Mouse (Mus musculus) megakaryocyte, adult 5-6 weeks (primary cell): ENCODE results near the gene Olfr1019. TPM values are rescaled to one million over a fixed set of nuclear protein-coding genes. Genes with fewer than 3 reads are reported as not detected.

Experiments used
- ATAC-seq: 2 replicates; pipeline ENCODE4 v1.8.0; 2016; ENCODE audit warnings: mild to moderate bottlenecking, inconsistent platforms; ENCODE audit not compliant: poor library complexity, severe bottlenecking
- total RNA-seq, 2 experiments: library from RNA; stranded (forward) in 1 of 2; stranded (reverse) in 1 of 2; fragments of 153-499, 151-499 nt in 1 of 2; fragments of 221-1000, 200-1000 nt in 1 of 2; gene quantifications; 2 replicates each; pipeline versions ENCODE4 v1.2.3 to v1.2.4; 2015 to 2017

Gene Olfr1019
- total RNA-seq (2015) (not detected in 2 replicates), total RNA-seq (2017) (not detected in 2 replicates)

DNA sequence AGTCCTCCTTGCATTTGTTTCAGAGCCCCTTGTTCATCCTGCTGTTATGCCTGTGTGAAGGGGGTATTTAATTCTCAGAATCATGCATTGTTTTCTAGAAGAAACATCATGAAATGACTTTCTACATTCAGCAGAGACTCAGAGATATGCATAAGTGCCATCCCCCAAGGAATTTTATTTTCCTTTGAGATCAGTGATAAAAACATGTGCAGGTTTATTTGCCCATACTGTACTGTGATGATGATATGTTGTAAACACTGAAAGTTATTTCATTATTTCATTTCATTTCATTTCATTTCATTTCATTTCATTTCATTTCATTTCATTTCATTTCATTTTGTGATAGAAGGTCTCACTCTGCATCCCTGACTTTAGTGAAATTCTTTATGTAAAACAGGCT is at the start of gene Olfr1019:
Olfr1019 (minus strand) TSS at position 101 of the 400 bp plus-strand sequence.
- no peak for ATAC-seq

DNA sequence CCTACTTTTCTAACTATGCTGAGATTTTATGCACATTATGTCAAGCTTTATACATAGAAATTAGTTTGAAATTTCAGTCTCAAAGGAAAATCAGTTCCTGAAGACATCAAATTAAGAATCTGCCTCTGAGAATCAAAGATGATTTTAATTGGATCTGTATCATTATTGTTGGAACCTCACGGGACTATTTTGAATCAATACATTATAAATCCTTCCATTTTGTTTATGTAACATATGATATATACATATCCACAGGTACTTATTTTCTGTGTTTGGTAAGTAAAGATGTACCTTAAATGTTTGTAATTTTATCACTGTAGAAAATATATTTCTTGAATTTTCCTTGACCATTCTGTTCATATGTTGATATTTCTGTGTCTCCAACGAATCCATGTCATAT is 40.1 kb upstream of the Olfr1019 start, which contains the start of gene Olfr1023:
Olfr1023 (plus strand) TSS at position 301 of the 400 bp plus-strand sequence.
- ATAC-seq: no peak

DNA sequence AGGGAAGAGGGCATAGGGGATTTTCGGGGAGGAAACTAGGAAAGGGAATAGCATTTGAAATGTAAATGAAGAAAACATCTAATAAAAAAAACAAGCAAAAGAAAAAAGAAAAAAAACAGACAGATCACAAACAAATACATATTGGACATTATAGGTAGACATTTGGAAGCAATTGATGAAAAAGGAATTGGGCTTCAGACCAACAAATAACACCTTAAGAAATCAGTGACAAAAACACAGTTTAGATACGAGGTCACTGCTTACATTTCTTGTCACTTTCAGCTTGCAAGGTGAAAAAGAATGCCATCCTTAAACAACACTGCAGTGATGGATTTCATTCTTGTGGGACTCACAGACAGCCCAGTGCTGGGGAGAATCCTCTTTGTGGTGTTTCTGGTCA is 23.0 kb upstream of the Olfr1019 start, which contains the start of gene Olfr1022:
Olfr1022 (plus strand) TSS at position 301 of the 400 bp plus-strand sequence.
- ATAC-seq: no peak

DNA sequence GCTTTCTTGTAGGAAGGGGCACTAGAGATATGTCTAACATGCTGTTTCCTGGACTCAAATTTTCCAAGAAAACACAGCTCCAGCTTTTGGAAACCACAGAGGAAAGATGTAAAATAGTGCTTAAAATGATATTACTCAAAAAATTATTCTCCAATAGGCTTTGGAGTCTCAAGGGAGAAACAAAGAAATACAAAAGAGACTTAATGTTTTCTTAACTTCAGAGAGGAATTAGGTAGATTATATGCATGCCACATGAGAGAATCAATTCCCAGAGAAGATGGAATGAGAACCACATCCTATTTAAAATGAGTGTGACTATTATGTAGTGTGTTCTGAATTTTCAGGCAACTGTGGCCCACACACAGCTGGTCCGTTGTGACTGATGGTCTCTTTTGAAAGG is 1.4 kb upstream of the Olfr1019 start, which contains the start of gene Olfr1020:
Olfr1020 (plus strand) TSS at position 301 of the 400 bp plus-strand sequence.
- no peak for ATAC-seq

DNA sequence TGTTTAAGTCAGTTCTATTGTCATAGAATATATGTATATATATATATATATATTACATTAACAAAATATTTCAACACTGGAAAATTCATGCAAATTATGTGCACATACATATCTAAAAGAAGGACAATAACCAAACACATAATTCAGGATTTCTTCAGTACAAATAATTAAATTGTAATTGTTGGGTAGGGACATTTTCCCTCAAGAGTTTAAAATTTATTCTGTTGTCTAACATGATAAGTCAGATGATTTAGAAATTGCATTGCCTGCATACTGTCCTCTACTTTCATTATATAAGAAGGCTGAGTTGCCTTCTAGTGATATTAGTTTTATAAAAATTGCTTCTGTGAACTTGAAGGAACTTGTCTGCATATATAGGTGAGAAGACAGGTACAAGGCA is 27.1 kb downstream of the Olfr1019 start, which contains the start of gene Olfr1018:
Olfr1018 (plus strand) TSS at position 301 of the 400 bp plus-strand sequence.
- no peak for ATAC-seq

DNA sequence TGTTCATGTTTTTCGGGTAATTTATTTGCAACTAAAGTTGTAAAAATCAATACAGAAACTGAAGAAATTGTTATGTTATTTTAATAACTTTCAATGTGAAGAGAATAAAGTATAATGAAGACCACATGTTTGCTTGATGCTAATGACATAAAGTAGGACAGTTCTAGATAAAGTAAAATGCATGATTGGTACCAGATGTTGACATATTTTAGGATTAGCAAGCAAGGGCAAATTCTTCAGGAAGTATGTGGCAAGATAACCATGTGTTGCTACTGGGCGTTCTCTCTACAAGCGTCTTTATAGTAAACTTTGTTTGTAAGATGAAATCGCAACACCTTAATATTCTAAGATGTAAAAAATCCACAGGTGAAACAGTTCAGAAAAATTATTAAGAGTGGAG is 40.8 kb downstream of the Olfr1019 start:
- ATAC-seq: no peak

DNA sequence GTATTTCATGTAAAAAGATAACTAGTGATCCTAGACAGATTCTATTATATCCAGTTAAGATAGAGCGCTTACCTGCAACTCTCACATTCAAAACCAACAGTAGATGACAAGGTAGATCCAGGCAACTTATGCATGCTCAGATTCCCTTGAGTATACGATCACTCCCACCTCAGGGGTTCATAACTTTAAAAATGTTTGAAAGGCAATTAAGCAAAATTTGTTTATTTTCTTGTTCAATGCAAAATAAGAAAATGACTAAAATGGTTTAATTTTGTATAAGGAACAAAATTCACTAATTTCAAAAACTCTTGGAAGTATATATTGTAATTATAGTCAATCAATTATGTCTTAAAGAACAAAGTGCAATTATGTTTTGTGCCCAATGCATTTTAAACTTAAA is 42.8 kb downstream of the Olfr1019 start, which contains the start of gene Olfr1016:
Olfr1016 (minus strand) TSS at position 101 of the 400 bp plus-strand sequence.
- ATAC-seq: no peak

DNA sequence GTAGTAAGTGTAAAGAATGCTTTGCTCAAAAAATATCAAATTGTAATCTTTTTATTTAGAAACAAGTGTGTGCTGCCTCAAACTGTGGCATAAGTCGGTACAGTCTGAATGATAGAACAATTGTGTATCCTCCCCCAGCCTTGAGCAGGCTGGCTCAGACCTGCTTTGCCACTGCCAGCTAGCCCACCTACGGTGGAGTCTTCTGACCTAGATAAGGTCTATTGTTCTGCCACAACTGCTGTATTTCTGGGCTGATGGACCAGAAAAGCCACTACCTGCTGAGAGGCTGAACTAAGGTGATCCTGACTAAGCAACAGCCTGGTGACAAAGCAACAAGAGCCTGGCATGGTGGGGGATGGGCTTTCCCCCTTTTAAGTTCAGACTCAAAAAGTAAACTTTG is 53.0 kb downstream of the Olfr1019 start:
- ATAC-seq: no peak

Other genes starting within 250 kb of the Olfr1019 start
- not detected in 2 replicates for gene Olfr1000, start 233.6 kb downstream of the Olfr1019 start, total RNA-seq (2015)
- not detected in 2 replicates for gene Olfr1000, start 233.6 kb downstream of the Olfr1019 start, total RNA-seq (2017)
- gene Olfr1002, start 194.8 kb downstream of the Olfr1019 start, total RNA-seq (2015): not detected in 2 replicates
- gene Olfr1002, start 194.8 kb downstream of the Olfr1019 start, total RNA-seq (2017): not detected in 2 replicates
- gene Olfr154, start 181.0 kb downstream of the Olfr1019 start, total RNA-seq (2015): not detected in 2 replicates
- gene Olfr154, start 181.0 kb downstream of the Olfr1019 start, total RNA-seq (2017): not detected in 2 replicates
- gene Olfr1006, start 166.7 kb downstream of the Olfr1019 start, total RNA-seq (2015): not detected in 2 replicates
- not detected in 2 replicates for gene Olfr1006, start 166.7 kb downstream of the Olfr1019 start, total RNA-seq (2017)
- not detected in 2 replicates for gene Olfr1008, start 156.1 kb downstream of the Olfr1019 start, total RNA-seq (2015)
- not detected in 2 replicates for gene Olfr1008, start 156.1 kb downstream of the Olfr1019 start, total RNA-seq (2017)
- not detected in 2 replicates for gene Olfr1009, start 130.1 kb downstream of the Olfr1019 start, total RNA-seq (2015)
- gene Olfr1009, start 130.1 kb downstream of the Olfr1019 start, total RNA-seq (2017): not detected in 2 replicates
- not detected in 2 replicates for gene Olfr1012, start 82.7 kb downstream of the Olfr1019 start, total RNA-seq (2015)
- gene Olfr1012, start 82.7 kb downstream of the Olfr1019 start, total RNA-seq (2017): not detected in 2 replicates
- not detected in 2 replicates for gene Olfr1013, start 78.4 kb downstream of the Olfr1019 start, total RNA-seq (2015)
- gene Olfr1013, start 78.4 kb downstream of the Olfr1019 start, total RNA-seq (2017): not detected in 2 replicates
- gene Olfr1014, start 72.8 kb downstream of the Olfr1019 start, total RNA-seq (2015): not detected in 2 replicates
- gene Olfr1014, start 72.8 kb downstream of the Olfr1019 start, total RNA-seq (2017): not detected in 2 replicates
- not detected in 2 replicates for gene Olfr1015, start 63.5 kb downstream of the Olfr1019 start, total RNA-seq (2015)
- not detected in 2 replicates for gene Olfr1015, start 63.5 kb downstream of the Olfr1019 start, total RNA-seq (2017)
- gene Olfr1016, start 42.9 kb downstream of the Olfr1019 start, total RNA-seq (2015): not detected in 2 replicates
- not detected in 2 replicates for gene Olfr1016, start 42.9 kb downstream of the Olfr1019 start, total RNA-seq (2017)
- not detected in 2 replicates for gene Olfr1018, start 27.0 kb downstream of the Olfr1019 start, total RNA-seq (2015)
- gene Olfr1018, start 27.0 kb downstream of the Olfr1019 start, total RNA-seq (2017): not detected in 2 replicates
- not detected in 2 replicates for gene Olfr1020, start 1.5 kb upstream of the Olfr1019 start, total RNA-seq (2015)
- gene Olfr1020, start 1.5 kb upstream of the Olfr1019 start, total RNA-seq (2017): not detected in 2 replicates
- not detected in 2 replicates for gene Olfr1022, start 23.1 kb upstream of the Olfr1019 start, total RNA-seq (2015)
- gene Olfr1022, start 23.1 kb upstream of the Olfr1019 start, total RNA-seq (2017): not detected in 2 replicates
- gene Olfr1023, start 40.2 kb upstream of the Olfr1019 start, total RNA-seq (2015): not detected in 2 replicates
- gene Olfr1023, start 40.2 kb upstream of the Olfr1019 start, total RNA-seq (2017): not detected in 2 replicates
- not detected in 2 replicates for gene Olfr1024, start 59.6 kb upstream of the Olfr1019 start, total RNA-seq (2015)
- not detected in 2 replicates for gene Olfr1024, start 59.6 kb upstream of the Olfr1019 start, total RNA-seq (2017)
- gene Olfr1025-ps1, start 69.7 kb upstream of the Olfr1019 start, total RNA-seq (2015): not detected in 2 replicates
- not detected in 2 replicates for gene Olfr1025-ps1, start 69.7 kb upstream of the Olfr1019 start, total RNA-seq (2017)
- not detected in 2 replicates for gene Olfr1026, start 76.1 kb upstream of the Olfr1019 start, total RNA-seq (2015)
- gene Olfr1026, start 76.1 kb upstream of the Olfr1019 start, total RNA-seq (2017): not detected in 2 replicates
- not detected in 2 replicates for gene Olfr1028, start 105.0 kb upstream of the Olfr1019 start, total RNA-seq (2015)
- gene Olfr1028, start 105.0 kb upstream of the Olfr1019 start, total RNA-seq (2017): not detected in 2 replicates
- 0.57 TPM in 1 of 2 replicates, not detected in the other for gene Olfr1029, start 128.4 kb upstream of the Olfr1019 start, total RNA-seq (2015)
- gene Olfr1029, start 128.4 kb upstream of the Olfr1019 start, total RNA-seq (2017): not detected in 2 replicates
- not detected in 2 replicates for gene Olfr1030, start 133.8 kb upstream of the Olfr1019 start, total RNA-seq (2015)
- gene Olfr1030, start 133.8 kb upstream of the Olfr1019 start, total RNA-seq (2017): not detected in 2 replicates
- not detected in 2 replicates for gene Olfr1031, start 144.8 kb upstream of the Olfr1019 start, total RNA-seq (2015)
- gene Olfr1031, start 144.8 kb upstream of the Olfr1019 start, total RNA-seq (2017): not detected in 2 replicates
- gene Olfr1032, start 160.1 kb upstream of the Olfr1019 start, total RNA-seq (2015): not detected in 2 replicates
- not detected in 2 replicates for gene Olfr1032, start 160.1 kb upstream of the Olfr1019 start, total RNA-seq (2017)
- gene Olfr1033, start 175.2 kb upstream of the Olfr1019 start, total RNA-seq (2015): 0.09 and 0.45 TPM in 2 replicates
- gene Olfr1033, start 175.2 kb upstream of the Olfr1019 start, total RNA-seq (2017): 0.07 TPM in 1 of 2 replicates, not detected in the other
- gene Olfr1034, start 200.4 kb upstream of the Olfr1019 start, total RNA-seq (2015): not detected in 2 replicates
- gene Olfr1034, start 200.4 kb upstream of the Olfr1019 start, total RNA-seq (2017): not detected in 2 replicates
- not detected in 2 replicates for gene Olfr1036, start 228.5 kb upstream of the Olfr1019 start, total RNA-seq (2015)
- gene Olfr1036, start 228.5 kb upstream of the Olfr1019 start, total RNA-seq (2017): not detected in 2 replicates
- not detected in 2 replicates for gene Olfr1037, start 241.9 kb upstream of the Olfr1019 start, total RNA-seq (2015)
- not detected in 2 replicates for gene Olfr1037, start 241.9 kb upstream of the Olfr1019 start, total RNA-seq (2017)